Mouse (Mus musculus) forebrain, embryonic 14.5 days (tissue): ENCODE measurements around the gene Ivns1abp. TPM values are rescaled to one million over a fixed set of nuclear protein-coding genes. Genes with fewer than 3 reads are reported as not detected.

Experiments used
- ATAC-seq: fragments of 200-750 bp; cut with Nextera tagmentation; 2 replicates; pipeline ENCODE4 v1.8.0; 2017; ENCODE audit warnings: mild to moderate bottlenecking, moderate library complexity
- DNase-seq: peaks from one replicate; pipeline ENCODE4 v3.0.0-alpha.2; 2015; ENCODE audit warnings: low spot score
- H3K27ac ChIP-seq: fragments of 300-500 bp; sonication (generic); 2 replicates; pipeline ENCODE4 v1.5.1; 2014; ENCODE audit warnings: low read depth, mild to moderate bottlenecking, control low read depth, low read length, moderate library complexity
- H3K27me3 ChIP-seq: fragments of 300-500 bp; sonication (generic); replicated peaks from 2 replicates; pipeline ENCODE4 v1.6.1; 2014; ENCODE audit warnings: low read length, control low read depth, mixed read lengths; ENCODE audit not compliant: control insufficient read depth, insufficient read depth
- H3K36me3 ChIP-seq: fragments of 300-500 bp; sonication (generic); 2 replicates; pipeline ENCODE4 v1.6.1; 2014; ENCODE audit warnings: low read length, control low read depth; ENCODE audit not compliant: control insufficient read depth, insufficient read depth
- H3K4me1 ChIP-seq: fragments of 300-500 bp; sonication (generic); 2 replicates; pipeline ENCODE4 v1.6.1; 2014; ENCODE audit warnings: antibody characterized with exemption, low read length, control low read depth; ENCODE audit not compliant: control insufficient read depth, insufficient read depth
- H3K4me2 ChIP-seq: fragments of 300-500 bp; sonication (generic); 2 replicates; pipeline ENCODE4 v1.6.1; 2014; ENCODE audit warnings: mild to moderate bottlenecking, control low read depth, low read length
- H3K4me3 ChIP-seq: fragments of 300-500 bp; sonication (generic); 2 replicates; pipeline ENCODE4 v1.5.1; 2014; ENCODE audit warnings: low read depth, low read length, control low read depth
- H3K9ac ChIP-seq: fragments of 300-500 bp; sonication (generic); 2 replicates; pipeline ENCODE4 v1.6.1; 2014; ENCODE audit warnings: mild to moderate bottlenecking, low read length, control low read depth, moderate library complexity
- H3K9me3 ChIP-seq: fragments of 300-500 bp; sonication (generic); replicated peaks from 2 replicates; pipeline ENCODE4 v1.6.1; 2016; ENCODE audit warnings: low read length, control low read depth, mixed read lengths; ENCODE audit not compliant: control insufficient read depth
- WGBS: fragments of 180-500 bp; shearing (Covaris S2); extraction: QIAGEN DNeasy Blood & Tissue Kit; methylation state at CpG from one replicate; pipeline ENCODE4 v1.1.7; 2014; 5-methylcytosine and 5-hydroxymethylcytosine counted together
- polyA plus RNA-seq: library from polyadenylated mRNA; unstranded; fragments of >200 nt; fragmentation: Nextera tagmentation; extraction: Ambion mirVana; gene quantifications from 2 replicates; pipeline ENCODE4 v1.2.1, GENCODE M21; 2014

Gene Ivns1abp
- polyA plus RNA-seq, 1 experiment from 2014 or later: 323 TPM

DNA sequence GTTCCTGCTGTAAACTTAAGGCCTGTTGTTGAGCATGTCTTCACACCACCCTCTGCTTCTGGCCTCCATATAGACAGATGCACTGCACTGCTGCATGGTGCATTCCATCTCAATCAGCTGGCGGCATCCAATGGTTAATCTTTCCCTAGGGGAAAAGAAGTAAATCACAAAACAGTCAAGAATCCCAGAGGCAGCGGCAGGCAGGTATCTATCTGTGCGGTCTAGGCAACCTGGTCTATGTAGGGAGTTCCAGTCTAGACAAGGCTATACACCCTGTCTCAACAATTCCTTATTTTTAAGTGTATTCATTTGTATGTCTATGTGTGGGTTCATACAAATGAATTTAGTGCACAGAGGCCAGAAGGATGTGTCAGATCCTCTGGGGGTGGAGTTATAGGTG lies 24.2 kb downstream of the Ivns1abp start:
- no peak for DNase-seq
- H3K4me3 ChIP-seq: no peak overlapping the region
- H3K27ac ChIP-seq: no peak overlapping the region
- no peak overlapping the region for H3K4me2 ChIP-seq
- no peak for ATAC-seq
- H3K36me3 ChIP-seq: peaks cover 64% of the 10 kb centered on the region
- H3K9ac ChIP-seq: no peak overlapping the region
- WGBS: 98% methylated on average over 3 of the region's 3 CpGs
- no peaks in the 10 kb centered on the region for H3K9me3 ChIP-seq
- H3K4me1 ChIP-seq: no peaks in the 10 kb centered on the region
- no peaks in the 10 kb centered on the region for H3K27me3 ChIP-seq

DNA sequence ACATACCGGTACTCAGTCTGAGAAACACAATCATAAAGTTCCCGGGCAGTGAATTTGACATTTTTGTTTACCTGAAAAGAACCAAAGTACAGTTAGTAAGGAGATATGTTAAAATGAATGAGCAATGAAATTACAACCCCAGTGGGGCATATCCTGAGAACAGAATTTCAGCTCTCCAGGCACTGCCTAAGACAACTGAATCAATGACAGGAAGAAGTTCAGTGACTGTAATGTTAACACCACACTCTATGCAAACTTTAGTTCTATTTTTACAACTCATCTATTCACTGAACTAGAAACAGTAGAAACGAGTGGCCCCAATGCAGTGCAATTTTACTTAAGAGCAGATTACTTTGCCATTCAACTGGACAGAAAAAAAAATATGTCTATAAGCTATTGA lies 26.3 kb downstream of the Ivns1abp start:
- no peak overlapping the region for H3K9ac ChIP-seq
- no peaks in the 10 kb centered on the region for H3K9me3 ChIP-seq
- WGBS: 83% methylated on average over 3 of the region's 3 CpGs
- no peaks in the 10 kb centered on the region for H3K27me3 ChIP-seq
- H3K36me3 ChIP-seq: peaks cover 46% of the 10 kb centered on the region
- ATAC-seq (no peak), DNase-seq (no peak)
- H3K4me1 ChIP-seq: no peaks in the 10 kb centered on the region
- H3K4me2 ChIP-seq: no peak overlapping the region
- H3K4me3 ChIP-seq: no peak overlapping the region
- no peak overlapping the region for H3K27ac ChIP-seq

DNA sequence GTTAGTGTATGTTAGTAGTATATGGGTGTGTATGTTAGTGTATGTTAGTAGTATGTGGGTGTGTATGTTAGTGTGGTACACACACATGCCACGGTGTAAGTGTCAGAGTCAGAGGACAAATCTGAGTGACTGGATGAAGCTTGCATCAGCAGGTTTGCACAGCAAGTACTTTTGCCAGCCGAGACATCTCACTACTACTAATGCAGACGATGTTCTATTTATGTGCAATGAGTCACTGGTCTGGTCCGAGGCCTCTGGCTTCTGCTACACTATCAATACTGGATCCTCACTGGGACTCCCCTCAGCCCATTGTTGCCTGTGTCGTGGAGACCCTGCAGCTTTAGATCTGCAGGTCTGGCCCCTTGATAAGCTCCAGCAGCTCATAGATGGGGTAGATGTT lies 27.3 kb downstream of the Ivns1abp start:
- ATAC-seq (no peak), DNase-seq (no peak)
- peaks cover 38% of the 10 kb centered on the region for H3K36me3 ChIP-seq
- WGBS: 95% methylated on average over 5 of the region's 5 CpGs
- H3K4me2 ChIP-seq: no peak overlapping the region
- no peaks in the 10 kb centered on the region for H3K27me3 ChIP-seq
- H3K4me3 ChIP-seq: no peak overlapping the region
- H3K9ac ChIP-seq: no peak overlapping the region
- H3K9me3 ChIP-seq: no peaks in the 10 kb centered on the region
- no peaks in the 10 kb centered on the region for H3K4me1 ChIP-seq
- H3K27ac ChIP-seq: no peak overlapping the region

DNA sequence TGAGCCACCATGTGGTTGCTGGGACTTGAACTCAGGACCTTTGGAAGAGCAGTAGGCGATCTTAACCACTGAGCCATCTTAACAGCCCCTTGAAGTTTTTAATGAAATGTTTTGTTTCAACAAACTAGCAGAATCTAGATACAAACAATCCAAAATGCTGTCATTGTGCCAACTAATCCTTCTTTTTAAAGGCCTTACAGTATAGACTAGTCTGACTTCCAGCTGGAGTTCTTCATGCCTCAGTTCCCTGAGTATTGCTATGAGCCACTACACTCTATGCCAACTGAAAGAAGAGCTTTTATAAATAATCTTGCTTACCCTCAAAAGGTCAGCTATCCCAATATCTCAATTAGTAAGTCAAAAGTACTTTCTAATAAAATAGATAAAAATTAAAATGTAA lies 28.5 kb downstream of the Ivns1abp start:
- no peak overlapping the region for H3K4me3 ChIP-seq
- no peak overlapping the region for H3K27ac ChIP-seq
- H3K4me2 ChIP-seq: no peak overlapping the region
- WGBS: 80% methylated on average over 1 of the region's 1 CpGs
- H3K9me3 ChIP-seq: no peaks in the 10 kb centered on the region
- no peak for ATAC-seq
- no peaks in the 10 kb centered on the region for H3K27me3 ChIP-seq
- no peak for DNase-seq
- no peak overlapping the region for H3K9ac ChIP-seq
- no peaks in the 10 kb centered on the region for H3K4me1 ChIP-seq
- H3K36me3 ChIP-seq: peaks cover 34% of the 10 kb centered on the region

DNA sequence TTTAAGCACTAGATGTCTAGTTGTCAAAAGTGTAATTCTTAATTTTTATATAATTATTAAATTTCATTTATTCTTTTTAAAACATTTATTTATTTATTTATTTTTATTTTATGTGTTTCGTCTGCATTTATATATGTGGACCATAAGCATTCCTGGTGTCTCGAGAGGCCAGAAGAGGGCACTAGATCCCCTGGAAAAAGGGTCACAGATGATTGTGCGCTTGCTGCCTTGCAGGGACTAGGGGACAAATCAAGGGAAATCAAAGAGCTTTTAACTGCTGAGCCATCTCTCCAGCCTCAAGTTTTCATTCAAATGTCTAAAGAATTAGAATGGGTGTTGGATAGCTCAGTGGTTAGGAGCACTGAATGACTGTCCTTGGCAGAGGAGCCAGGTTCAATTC lies 33.1 kb downstream of the Ivns1abp start:
- 85% methylated on average over 3 of the region's 3 CpGs for WGBS
- no peak overlapping the region for H3K9ac ChIP-seq
- no peak overlapping the region for H3K4me2 ChIP-seq
- DNase-seq (peak; percentile 18), ATAC-seq (no peak)
- H3K27ac ChIP-seq: no peak overlapping the region
- no peak overlapping the region for H3K4me3 ChIP-seq
- no peaks in the 10 kb centered on the region for H3K4me1 ChIP-seq
- no peaks in the 10 kb centered on the region for H3K27me3 ChIP-seq
- no peaks in the 10 kb centered on the region for H3K9me3 ChIP-seq
- H3K36me3 ChIP-seq: peaks cover 17% of the 10 kb centered on the region

DNA sequence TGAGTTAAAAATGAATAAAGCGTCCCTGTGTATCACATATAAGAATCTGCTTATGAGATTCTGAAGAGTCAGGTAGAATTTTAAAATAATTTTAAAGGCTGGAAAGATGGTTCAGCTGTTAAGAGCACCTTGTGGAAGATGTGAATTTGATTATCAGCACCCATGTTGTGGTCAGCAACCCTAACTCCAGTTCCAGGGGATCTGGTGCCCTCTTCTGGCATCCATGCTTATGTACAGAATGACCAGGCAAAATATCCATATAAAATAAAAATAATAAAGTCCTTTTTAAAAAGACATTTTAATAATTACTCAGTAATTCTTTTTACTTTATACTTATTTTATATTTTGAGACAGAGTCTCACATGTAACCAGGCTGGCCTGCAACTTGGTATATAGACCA lies 45.8 kb downstream of the Ivns1abp start:
- no peak overlapping the region for H3K27ac ChIP-seq
- H3K36me3 ChIP-seq: peaks cover 19% of the 10 kb centered on the region
- 95% methylated on average over 1 of the region's 1 CpGs for WGBS
- H3K4me1 ChIP-seq: no peaks in the 10 kb centered on the region
- ATAC-seq: no peak
- H3K27me3 ChIP-seq: no peaks in the 10 kb centered on the region
- no peaks in the 10 kb centered on the region for H3K9me3 ChIP-seq
- DNase-seq: peak; percentile 24
- no peak overlapping the region for H3K4me2 ChIP-seq
- H3K9ac ChIP-seq: no peak overlapping the region
- H3K4me3 ChIP-seq: no peak overlapping the region

DNA sequence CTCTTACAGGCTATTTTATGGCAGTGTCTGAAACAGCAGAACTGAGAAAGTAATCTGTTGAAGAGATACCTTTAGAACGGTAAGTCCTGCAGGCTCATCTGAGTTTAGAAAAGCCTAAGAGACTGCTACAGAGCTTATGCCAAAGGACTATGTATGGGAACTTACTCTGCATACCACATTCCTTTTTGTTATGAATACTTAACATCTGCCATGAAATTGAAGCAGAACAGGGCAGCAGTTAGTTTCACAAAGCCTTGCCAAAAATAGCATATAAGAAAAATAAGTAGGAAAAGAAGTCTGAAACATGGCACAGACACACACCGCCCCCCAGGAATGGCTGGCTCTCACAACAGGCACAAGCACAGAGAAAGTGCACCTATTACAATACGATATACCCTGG lies 65.5 kb downstream of the Ivns1abp start:
- Histone ChIP-seq H3K27me3 (no peaks in the 10 kb centered on the region), H3K9ac (no peak overlapping the region), H3K36me3 (peaks cover 22% of the 10 kb centered on the region), H3K4me1 (no peaks in the 10 kb centered on the region), H3K4me2 (no peak overlapping the region), H3K9me3 (no peaks in the 10 kb centered on the region), H3K27ac (no peak overlapping the region), H3K4me3 (no peak overlapping the region)
- DNase-seq (no peak), ATAC-seq (no peak)
- 93% methylated on average over 3 of the region's 3 CpGs for WGBS

Other genes starting within 250 kb of the Ivns1abp start
- not detected in 2 replicates for gene Gm47985, start 161.9 kb upstream of the Ivns1abp start, polyA plus RNA-seq
- gene Gm8947, start 152.1 kb upstream of the Ivns1abp start, polyA plus RNA-seq: not detected in 2 replicates
- gene Gm47995, start 146.0 kb upstream of the Ivns1abp start, polyA plus RNA-seq: not detected in 2 replicates
- gene 3110040M04Rik, start 140.4 kb upstream of the Ivns1abp start, polyA plus RNA-seq: not detected in 2 replicates
- gene Gm47996, start 134.3 kb upstream of the Ivns1abp start, polyA plus RNA-seq: not detected in 2 replicates
- gene Swt1, start 84.0 kb downstream of the Ivns1abp start, polyA plus RNA-seq: 16.0 and 21.3 TPM in 2 replicates
- gene Trmt1l, start 84.1 kb downstream of the Ivns1abp start, polyA plus RNA-seq: 34.5 and 45.3 TPM in 2 replicates
- gene Rnf2, start 156.5 kb downstream of the Ivns1abp start, polyA plus RNA-seq: 143 and 144 TPM in 2 replicates
- 0.33 TPM in 2 replicates for gene Fam129a, start 226.7 kb downstream of the Ivns1abp start, polyA plus RNA-seq